Comparison of ENCODE assay signal across 15 mouse cellular contexts in the genomic region with DNA sequence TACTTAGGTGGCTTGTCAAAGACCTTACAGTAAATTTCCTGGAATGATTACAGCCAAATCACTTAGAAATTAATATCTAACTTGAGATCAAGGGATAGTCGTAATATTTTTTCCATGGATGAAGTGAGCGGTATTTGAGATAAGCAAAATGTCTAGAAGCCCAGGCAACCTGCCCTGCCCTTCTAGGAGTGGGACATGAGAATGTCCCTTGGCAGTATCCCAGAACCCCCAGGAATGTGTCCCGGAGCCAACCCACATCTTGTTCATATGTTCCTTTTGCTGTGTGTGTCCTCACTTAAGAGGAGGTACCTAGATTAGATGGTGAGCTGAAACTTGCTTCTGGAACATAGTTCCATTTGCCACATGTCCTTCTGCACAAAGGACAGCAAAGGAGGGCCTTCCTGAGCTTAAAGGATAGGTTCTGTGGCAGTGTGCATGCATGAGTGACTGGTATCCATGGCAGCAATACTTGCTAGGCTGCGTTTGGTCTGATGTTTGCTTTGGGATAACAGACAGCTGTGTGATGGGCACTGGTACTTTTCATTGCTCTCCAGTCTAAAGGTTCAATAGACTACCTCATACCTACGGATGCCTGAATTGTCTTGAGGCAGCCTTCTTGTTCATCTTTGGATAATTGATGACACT.
A peak's percentile ranks its signal among the peaks of the same experiment; 100 is the strongest.
DNase-seq lines count a peak whose midpoint lies in the region; ATAC-seq lines count a peak whose summit lies in the region.
"Had no signal": no experiment of that assay in that cellular context is flagged by ENCODE, and none has a peak within 500 bp of the region (broad histone marks: within the 10 kb centered on the region; RNA-seq: fewer than 3 reads in every experiment).

No protein-coding gene starts in this region.

- H3K27me3 ChIP-seq in kidney, embryonic 15.5 days, result no peaks in the 10 kb centered on the region
- no peaks in the 10 kb centered on the region for H3K27me3 ChIP-seq in hindbrain, embryonic 12.5 days
- H3K27me3 ChIP-seq: limb, embryonic 13.5 days had no signal

- H3K4me3 ChIP-seq in kidney, embryonic 15.5 days (replicated peaks), result no peak overlapping the region
- no peak overlapping the region for H3K4me3 ChIP-seq in hindbrain, embryonic 12.5 days
- H3K4me3 ChIP-seq: erythroblast, embryonic 14.5 days; limb, embryonic 13.5 days had no signal

- intact Hi-C loops in left cerebral cortex, postnatal 36 days (cut with DNase I), result no loop called here

- no peak overlapping the region for H3K27ac ChIP-seq in kidney, embryonic 15.5 days
- no peak overlapping the region for H3K27ac ChIP-seq in hindbrain, embryonic 12.5 days
- H3K27ac ChIP-seq: limb, embryonic 13.5 days; stomach, postnatal 0 days had no signal

- H3K36me3 ChIP-seq in kidney, embryonic 15.5 days, result no peaks in the 10 kb centered on the region
- no peaks in the 10 kb centered on the region for H3K36me3 ChIP-seq in hindbrain, embryonic 12.5 days
- H3K36me3 ChIP-seq: limb, embryonic 13.5 days had no signal

- peak; percentile 41 to 49 for DNase-seq in cerebellum, postnatal 10 days
- no peak for DNase-seq in cerebellum, adult 18-20 months
- DNase-seq in kidney, adult 9 months, result no peak
- DNase-seq in lung, postnatal 36 days, result peak; percentile 65
- no peak for DNase-seq in left cerebral cortex, postnatal 36 days (ENCODE audit: low spot score in 2 of 2)
- DNase-seq: adrenal gland, postnatal 10 days; kidney, postnatal 36 days; layer of hippocampus, postnatal 36 days; thymus, postnatal 4 days had no signal

- peak; percentile 67; the same call in 1 of the 2 replicates for ATAC-seq in kidney, embryonic 15.5 days (replicated peaks; ENCODE audit: low FRiP score)
- ATAC-seq in hindbrain, embryonic 12.5 days (ENCODE audit: low FRiP score), result peak; percentile 63
- ATAC-seq in megakaryocyte progenitor cell, adult 5-6 weeks (replicated peaks; ENCODE audit: poor library complexity), result no peak

- WGBS in kidney, embryonic 15.5 days, result 66% methylated on average over 5 of the region's 5 CpGs
- WGBS in hindbrain, embryonic 12.5 days, result 66% methylated on average over 5 of the region's 5 CpGs

- peaks cover 23% of the 10 kb centered on the region for H3K4me1 ChIP-seq in kidney, embryonic 15.5 days
- peaks cover 7% of the 10 kb centered on the region; the same call in 1 of the 2 replicates for H3K4me1 ChIP-seq in hindbrain, embryonic 12.5 days
- H3K4me1 ChIP-seq: limb, embryonic 13.5 days had no signal

- H3K9me3 ChIP-seq in kidney, embryonic 15.5 days (replicated peaks), result no peaks in the 10 kb centered on the region
- no peaks in the 10 kb centered on the region for H3K9me3 ChIP-seq in hindbrain, embryonic 12.5 days (replicated peaks)
- H3K9me3 ChIP-seq: limb, embryonic 13.5 days had no signal

- H3K9ac ChIP-seq in kidney, embryonic 15.5 days, result no peak overlapping the region
- H3K9ac ChIP-seq in hindbrain, embryonic 12.5 days, result no peak overlapping the region
- H3K9ac ChIP-seq: limb, embryonic 13.5 days had no signal

- H3K4me2 ChIP-seq in kidney, embryonic 15.5 days, result no peak overlapping the region
- H3K4me2 ChIP-seq in hindbrain, embryonic 12.5 days (replicated peaks), result no peak overlapping the region
- H3K4me2 ChIP-seq: limb, embryonic 13.5 days had no signal

Comparison
In these comparisons a context has a peak if more than half of its experiments do, and no peak if none do; other contexts are left out.
1. DNase-seq: peak in cerebellum, postnatal 10 days (2 of 2) and lung, postnatal 36 days (single experiment); none in cerebellum, adult 18-20 months (0 of 2), kidney, adult 9 months (single experiment) and left cerebral cortex, postnatal 36 days (0 of 2).